Mouse (Mus musculus) G1E (cell line): ENCODE data around the gene Ugt1a7c.

Experiments used
- CTCF ChIP-seq: IDR thresholded peaks from 2 replicates; pipeline ENCODE4 v1.5.1; 2012; ENCODE audit warnings: low read depth, low read length, inconsistent platforms, mixed read lengths
- GATA1 ChIP-seq: IDR thresholded peaks from 2 replicates; pipeline ENCODE4 v1.6.1; 2012; ENCODE audit warnings: borderline replicate concordance, low read length, inconsistent platforms, mixed read lengths
- GATA2 ChIP-seq: IDR thresholded peaks from 2 replicates; pipeline ENCODE4 v1.6.1; 2012; ENCODE audit warnings: low read depth, low read length, inconsistent platforms, borderline replicate concordance
- POLR2AphosphoS5 ChIP-seq: IDR thresholded peaks from 2 replicates; pipeline ENCODE4 v1.6.1; 2012; ENCODE audit warnings: low read depth, low read length, inconsistent platforms; ENCODE audit not compliant: insufficient replicate concordance
- TAL1 ChIP-seq: conservative IDR thresholded peaks from 2 replicates; pipeline ENCODE4 v1.6.1; 2012; ENCODE audit warnings: low read depth, low read length, inconsistent platforms, mixed read lengths

DNA sequence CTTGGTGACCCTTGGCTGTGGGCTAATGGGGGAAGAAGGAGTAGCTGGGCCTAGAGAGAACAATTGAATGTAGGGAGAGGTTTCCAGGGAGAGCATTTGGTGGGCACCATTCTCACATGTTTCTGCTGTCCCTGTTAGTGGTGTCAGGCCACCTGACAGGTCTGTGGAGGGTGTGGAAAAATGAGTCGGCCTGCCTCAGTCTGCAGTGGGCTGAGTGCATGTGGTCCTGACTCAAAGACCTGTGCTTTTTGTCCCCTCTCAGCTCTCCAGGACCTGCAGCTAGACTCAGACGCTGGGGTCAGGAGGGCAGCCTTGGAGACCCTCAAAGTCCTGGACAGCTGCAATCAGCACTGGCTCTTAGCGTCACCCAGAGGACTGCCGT, 164.8 kb downstream of the Ugt1a7c start:
- TF ChIP-seq CTCF (no peak), POLR2AphosphoS5 (no peak), GATA1 (no peak), GATA2 (no peak), TAL1 (no peak)
